Mouse (Mus musculus): ENCODE measurements around the gene Disc1.

- TF ChIP-seq CTCF (conservative IDR thresholded peaks at IDR 0.05 in 1 of 2, IDR thresholded peaks at IDR 0.05 in 1 of 2; ENCODE audit: low read depth in 2 of 2, low read length in 2 of 2) (no peak), UBTF (IDR thresholded peaks at IDR 0.05; ENCODE audit: low read depth, low read length) (no peak), USF1 (IDR thresholded peaks at IDR 0.05; ENCODE audit: low read depth, low read length) (no peak), MAX (IDR thresholded peaks at IDR 0.05; ENCODE audit: low read length) (no peak), CHD1 (IDR thresholded peaks at IDR 0.05; ENCODE audit: low read depth, low read length) (no peak), PAX5 (IDR thresholded peaks at IDR 0.05; ENCODE audit: low read length) (no peak), POLR2A (IDR thresholded peaks at IDR 0.05; ENCODE audit: low read depth, low read length) (no peak), ETS1 (conservative IDR thresholded peaks at IDR 0.05; ENCODE audit: low read depth, low read length) (no peak), CHD2 (IDR thresholded peaks at IDR 0.05; ENCODE audit: low read length) (no peak)
Measured at GRCm38 (mm10) chr8:125156863-125157640, 103.1 kb downstream of the Disc1 start.
